Mouse (Mus musculus): ENCODE measurements around the gene Lrch1. TPM values are rescaled to one million over a fixed set of nuclear protein-coding genes. Genes with fewer than 3 reads are reported as not detected.
A peak's percentile ranks its signal among the peaks of the same experiment; 100 is the strongest.

Lrch1 gene
- polyA plus RNA-seq, 2 experiments, result 13.0 to 15.2 TPM

- no peak overlapping the region for H3K27ac ChIP-seq (replicated peaks; ENCODE audit: low read depth, low read length)
- ATAC-seq (ENCODE audit: low FRiP score, low read depth) (peak; percentile 50), DNase-seq (ENCODE audit: low spot score) (peak; percentile 55)
- no peak overlapping the region for H3K4me2 ChIP-seq (replicated peaks; ENCODE audit: low read depth, low read length, severe bottlenecking)
- H3K4me1 ChIP-seq (ENCODE audit: control insufficient read depth, insufficient read depth, low read length), result peaks cover 17% of the 10 kb centered on the region
- peaks cover 13% of the 10 kb centered on the region for H3K36me3 ChIP-seq (ENCODE audit: control insufficient read depth, insufficient read depth, low read length)
- H3K27me3 ChIP-seq (ENCODE audit: control insufficient read depth, insufficient read depth, low read length), result no peaks in the 10 kb centered on the region
- H3K9me3 ChIP-seq (ENCODE audit: control insufficient read depth, low read length), result no peaks in the 10 kb centered on the region
- no peak overlapping the region for H3K9ac ChIP-seq (ENCODE audit: low read depth, low read length, severe bottlenecking)
- no peak overlapping the region for H3K4me3 ChIP-seq (replicated peaks; ENCODE audit: low read length)
- WGBS, result 82% methylated on average over 11 of the region's 11 CpGs
- TF ChIP-seq POLR2A (IDR thresholded peaks at IDR 0.05; ENCODE audit: borderline replicate concordance, extremely low read depth, insufficient read depth, insufficient read length), result no peak
Observed at GRCm38 (mm10) chr14:74820180-74820813, 127.4 kb downstream of the Lrch1 start.

GRCm38 (mm10) chr14:74816705-74817104, 131.0 kb downstream of the Lrch1 start:
- TF ChIP-seq POLR2A (IDR thresholded peaks at IDR 0.05; ENCODE audit: borderline replicate concordance, extremely low read depth, insufficient read depth, insufficient read length), result no peak
- H3K4me1 ChIP-seq (ENCODE audit: control insufficient read depth, insufficient read depth, low read length), result peaks cover 5% of the 10 kb centered on the region; the same call in 1 of the 2 replicates
- DNase-seq (ENCODE audit: low spot score) (no peak), ATAC-seq (ENCODE audit: low FRiP score, low read depth) (no peak)
- no peaks in the 10 kb centered on the region for H3K9me3 ChIP-seq (ENCODE audit: control insufficient read depth, low read length)
- 90% methylated on average over 6 of the region's 6 CpGs for WGBS
- H3K4me2 ChIP-seq (replicated peaks; ENCODE audit: low read depth, low read length, severe bottlenecking), result no peak overlapping the region
- no peak overlapping the region for H3K4me3 ChIP-seq (replicated peaks; ENCODE audit: low read length)
- H3K36me3 ChIP-seq (ENCODE audit: control insufficient read depth, insufficient read depth, low read length), result peaks cover 22% of the 10 kb centered on the region
- no peak overlapping the region for H3K27ac ChIP-seq (replicated peaks; ENCODE audit: low read depth, low read length)
- H3K27me3 ChIP-seq (ENCODE audit: control insufficient read depth, insufficient read depth, low read length), result no peaks in the 10 kb centered on the region
- no peak overlapping the region for H3K9ac ChIP-seq (ENCODE audit: low read depth, low read length, severe bottlenecking)

- H3K27me3 ChIP-seq (ENCODE audit: control insufficient read depth, insufficient read depth, low read length), result no peaks in the 10 kb centered on the region
- no peak overlapping the region for H3K9ac ChIP-seq (ENCODE audit: low read depth, low read length, severe bottlenecking)
- no peaks in the 10 kb centered on the region for H3K9me3 ChIP-seq (ENCODE audit: control insufficient read depth, low read length)
- no peaks in the 10 kb centered on the region for H3K4me1 ChIP-seq (ENCODE audit: control insufficient read depth, insufficient read depth, low read length)
- H3K27ac ChIP-seq (replicated peaks; ENCODE audit: low read depth, low read length), result no peak overlapping the region
- H3K4me2 ChIP-seq (replicated peaks; ENCODE audit: low read depth, low read length, severe bottlenecking), result no peak overlapping the region
- ATAC-seq (ENCODE audit: low FRiP score, low read depth), result no peak
- no peak for TF ChIP-seq POLR2A (IDR thresholded peaks at IDR 0.05; ENCODE audit: borderline replicate concordance, extremely low read depth, insufficient read depth, insufficient read length)
- no peak overlapping the region for H3K4me3 ChIP-seq (replicated peaks; ENCODE audit: low read length)
- H3K36me3 ChIP-seq (ENCODE audit: control insufficient read depth, insufficient read depth, low read length), result peaks cover 29% of the 10 kb centered on the region
- DNase-seq (ENCODE audit: low spot score), result no peak
- 85% methylated on average over 17 of the region's 17 CpGs for WGBS
Observed at GRCm38 (mm10) chr14:74814848-74815789, 132.6 kb downstream of the Lrch1 start.

- 51% methylated on average over 11 of the region's 11 CpGs for WGBS
- DNase-seq (ENCODE audit: low spot score) (no peak), ATAC-seq (ENCODE audit: low FRiP score, low read depth) (no peak)
- H3K9me3 ChIP-seq (ENCODE audit: control insufficient read depth, low read length), result no peaks in the 10 kb centered on the region
- peaks cover 45% of the 10 kb centered on the region for H3K36me3 ChIP-seq (ENCODE audit: control insufficient read depth, insufficient read depth, low read length)
- H3K4me1 ChIP-seq (ENCODE audit: control insufficient read depth, insufficient read depth, low read length), result no peaks in the 10 kb centered on the region
- H3K27ac ChIP-seq (replicated peaks; ENCODE audit: low read depth, low read length), result no peak overlapping the region
- no peak overlapping the region for H3K4me3 ChIP-seq (replicated peaks; ENCODE audit: low read length)
- H3K9ac ChIP-seq (ENCODE audit: low read depth, low read length, severe bottlenecking), result no peak overlapping the region
- no peaks in the 10 kb centered on the region for H3K27me3 ChIP-seq (ENCODE audit: control insufficient read depth, insufficient read depth, low read length)
- no peak for TF ChIP-seq POLR2A (IDR thresholded peaks at IDR 0.05; ENCODE audit: borderline replicate concordance, extremely low read depth, insufficient read depth, insufficient read length)
- H3K4me2 ChIP-seq (replicated peaks; ENCODE audit: low read depth, low read length, severe bottlenecking), result no peak overlapping the region
Observed at GRCm38 (mm10) chr14:74811617-74812016, 136.1 kb downstream of the Lrch1 start.

GRCm38 (mm10) chr14:74801961-74802360, 145.7 kb downstream of the Lrch1 start:
- Histone ChIP-seq H3K27ac (replicated peaks; ENCODE audit: low read depth, low read length) (no peak overlapping the region), H3K9me3 (ENCODE audit: control insufficient read depth, low read length) (peaks cover 4% of the 10 kb centered on the region; the same call in 1 of the 2 replicates), H3K9ac (ENCODE audit: low read depth, low read length, severe bottlenecking) (no peak overlapping the region), H3K4me3 (replicated peaks; ENCODE audit: low read length) (no peak overlapping the region), H3K27me3 (ENCODE audit: control insufficient read depth, insufficient read depth, low read length) (no peaks in the 10 kb centered on the region), H3K4me1 (ENCODE audit: control insufficient read depth, insufficient read depth, low read length) (no peaks in the 10 kb centered on the region), H3K36me3 (ENCODE audit: control insufficient read depth, insufficient read depth, low read length) (peaks cover 48% of the 10 kb centered on the region), H3K4me2 (replicated peaks; ENCODE audit: low read depth, low read length, severe bottlenecking) (no peak overlapping the region)
- DNase-seq (ENCODE audit: low spot score) (no peak), ATAC-seq (ENCODE audit: low FRiP score, low read depth) (no peak)
- 64% methylated on average over 1 of the region's 1 CpGs for WGBS
- no peak for TF ChIP-seq POLR2A (IDR thresholded peaks at IDR 0.05; ENCODE audit: borderline replicate concordance, extremely low read depth, insufficient read depth, insufficient read length)

All from limb, embryonic 14.5 days (tissue).